Mouse (Mus musculus) MEL-GATA-1-ER (cell line): ENCODE measurements around the gene Dbp.

ENCODE experiments used
- DNase-seq: peaks from one replicate; pipeline ENCODE4 v3.0.0-alpha.2; 2012; ENCODE audit warnings: low read depth; ENCODE audit errors: extremely low read depth

The Dbp gene

GRCm38 (mm10) chr7:45723781-45724180 lies 18.9 kb downstream of the Dbp start:
- DNase-seq = no peak

- DNase-seq = no peak
These were observed 20.3 kb downstream of the Dbp start for GRCm38 (mm10) chr7:45725151-45725550.

- no peak for DNase-seq
These were observed 20.8 kb downstream of the Dbp start, which contains the start of gene Spaca4 for GRCm38 (mm10) chr7:45725713-45726112. Gene Spaca4 (minus strand): TSS chr7:45725813.

GRCm38 (mm10) chr7:45726419-45726818 lies 21.5 kb downstream of the Dbp start:
- no peak for DNase-seq

GRCm38 (mm10) chr7:45727625-45728024 lies 22.7 kb downstream of the Dbp start:
- no peak for DNase-seq

DNA sequence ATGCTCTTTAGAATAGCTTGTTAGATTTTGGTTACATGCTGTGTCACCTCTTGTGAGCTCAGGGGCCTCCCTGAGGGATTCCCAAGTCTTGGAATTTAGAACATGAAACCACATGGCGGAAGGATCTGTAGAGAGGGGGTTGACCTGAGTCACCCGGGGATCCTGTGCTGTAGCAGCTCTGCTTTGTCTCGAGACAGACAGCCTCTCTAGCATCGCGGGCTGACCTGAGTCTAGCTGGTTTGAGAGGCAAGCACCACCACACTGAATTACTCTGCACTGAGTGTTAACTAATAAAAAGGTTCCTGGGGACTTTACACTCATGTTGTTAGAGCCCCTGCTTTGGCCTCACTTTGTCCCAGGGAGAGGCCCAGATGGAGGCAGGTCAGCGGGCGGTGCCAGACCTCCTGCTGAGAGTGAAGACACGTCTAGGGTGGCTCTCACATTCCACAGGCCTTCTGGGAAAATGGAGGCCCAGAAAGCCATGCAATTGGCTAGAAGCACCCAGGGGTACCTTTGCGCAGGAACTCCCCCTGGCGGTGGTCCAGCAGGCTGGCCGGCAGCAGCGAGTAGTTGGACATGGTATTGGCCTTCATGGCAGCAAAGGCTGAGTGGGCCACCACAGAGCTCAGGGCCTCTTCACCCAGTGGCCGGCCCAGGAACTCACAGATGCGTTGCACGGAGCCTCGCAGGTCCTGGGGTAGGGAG lies 26.0 kb downstream of the Dbp start:
- no peak for DNase-seq

DNA sequence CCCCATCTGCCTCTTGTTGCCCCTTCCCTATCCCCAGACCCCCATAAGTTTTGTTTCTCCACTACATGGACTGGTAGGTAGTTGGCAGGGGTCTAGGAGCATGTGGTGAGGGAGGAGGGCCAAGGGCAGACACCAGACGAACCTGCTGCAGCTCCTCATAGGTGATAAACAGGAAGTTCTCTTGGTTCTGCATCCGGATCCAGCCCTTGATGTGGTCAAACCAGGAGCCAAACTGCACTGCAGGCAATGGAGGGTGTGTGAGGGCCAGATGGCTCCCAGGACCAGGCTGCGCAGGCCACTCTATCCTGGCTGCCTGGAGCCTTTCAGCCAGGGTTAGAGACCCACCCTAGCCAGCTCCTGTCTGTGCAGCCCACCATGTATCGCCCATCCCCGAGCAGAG lies 28.6 kb downstream of the Dbp start:
- no peak for DNase-seq

DNA sequence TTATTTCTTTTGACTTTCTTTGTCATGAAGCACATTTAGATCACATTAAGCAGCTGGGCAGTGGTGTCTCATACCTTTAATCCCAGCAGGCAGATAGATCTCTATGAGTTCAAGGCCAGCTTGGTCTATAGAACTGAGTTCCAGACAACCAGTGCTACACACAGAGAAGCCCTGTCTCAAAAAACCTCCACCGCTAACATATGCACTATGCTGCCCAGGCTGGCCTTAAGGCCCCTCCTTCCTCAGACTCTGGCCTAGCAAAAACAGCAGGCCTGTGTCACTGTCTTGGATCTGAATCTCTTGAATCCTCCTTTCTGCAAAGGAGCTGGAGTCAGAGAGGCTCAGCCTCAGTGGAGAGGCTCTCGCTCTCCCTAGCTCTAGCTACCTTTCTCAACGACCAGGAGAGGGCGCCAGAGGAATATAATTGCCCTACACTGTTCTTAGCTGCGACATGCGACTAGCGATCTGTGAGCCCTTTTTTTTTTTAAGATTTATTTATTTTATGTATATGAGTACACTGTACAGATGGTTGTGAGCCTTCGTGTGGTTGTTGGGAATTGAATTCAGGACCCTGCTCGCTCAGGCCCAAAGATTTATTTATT lies 34.4 kb downstream of the Dbp start:
- peak; percentile 57 for DNase-seq

- peak; percentile 39 for DNase-seq
These were observed 34.9 kb downstream of the Dbp start for GRCm38 (mm10) chr7:45739820-45740219.

- DNase-seq = peak; percentile 30
These were observed 36.4 kb downstream of the Dbp start for GRCm38 (mm10) chr7:45741308-45741707.

DNA sequence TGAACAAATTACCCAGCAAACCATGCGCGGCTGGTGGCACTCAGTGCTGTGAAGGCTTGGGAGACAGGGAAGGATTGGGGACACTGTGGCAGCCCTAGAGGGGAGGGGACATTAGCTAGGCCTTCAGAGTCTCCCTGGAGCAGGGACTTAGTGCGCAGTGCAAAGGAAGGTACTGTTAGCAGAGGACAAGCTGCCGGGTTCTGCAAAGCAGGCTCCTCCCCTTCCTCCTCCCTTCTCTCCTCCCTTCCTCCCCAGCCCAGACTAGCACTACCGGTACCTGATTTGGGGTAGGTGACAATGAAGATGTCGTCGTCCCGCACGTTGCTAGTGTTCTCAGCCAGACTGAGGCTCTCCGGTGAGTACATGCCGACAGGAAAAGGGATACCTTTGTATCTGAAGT lies 36.9 kb downstream of the Dbp start:
- no peak for DNase-seq

DNA sequence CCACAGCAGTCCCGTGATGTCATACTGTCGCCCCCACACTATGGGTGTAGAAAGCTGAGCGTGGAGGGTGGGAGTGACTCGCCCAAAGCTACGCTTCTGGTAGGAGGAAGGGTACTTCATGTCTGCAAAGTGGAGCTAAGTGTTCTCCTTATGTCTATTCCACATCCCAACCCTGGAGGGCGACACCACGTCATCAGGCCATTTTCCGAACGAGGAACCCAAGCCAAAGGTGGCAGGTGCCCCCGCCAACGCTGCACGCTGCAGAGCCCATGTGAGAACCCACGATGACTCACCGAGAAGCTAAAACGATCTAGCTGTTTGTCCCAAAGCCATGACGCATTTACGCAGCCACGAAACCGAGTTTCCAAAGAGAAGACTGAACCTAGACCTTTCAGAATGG lies 37.5 kb downstream of the Dbp start:
- no peak for DNase-seq

DNA sequence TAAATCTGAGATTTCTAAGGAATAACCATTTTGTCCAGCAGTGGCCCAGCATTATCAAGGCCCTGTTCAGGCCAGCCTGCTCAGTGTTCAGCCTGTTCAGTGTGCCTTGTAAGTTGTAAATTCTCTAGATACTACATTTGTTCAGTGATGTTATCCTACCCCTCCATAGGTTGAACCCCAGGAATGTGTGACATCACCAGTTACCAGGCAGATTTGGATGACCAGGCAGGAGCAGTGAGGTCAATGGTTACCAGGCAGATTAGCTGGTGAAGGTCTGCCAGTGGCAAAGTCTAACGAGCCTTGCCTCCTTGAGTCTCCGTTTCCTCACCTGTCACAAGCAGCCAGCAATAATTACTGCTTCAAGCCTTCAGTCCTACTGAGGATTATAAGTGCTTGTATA lies 39.5 kb downstream of the Dbp start:
- DNase-seq = peak; percentile 49

GRCm38 (mm10) chr7:45746518-45746917 lies 41.6 kb downstream of the Dbp start:
- no peak for DNase-seq

- no peak for DNase-seq
These were observed 42.6 kb downstream of the Dbp start for GRCm38 (mm10) chr7:45747450-45747849.

GRCm38 (mm10) chr7:45748110-45748509 lies 43.2 kb downstream of the Dbp start:
- DNase-seq = no peak

DNA sequence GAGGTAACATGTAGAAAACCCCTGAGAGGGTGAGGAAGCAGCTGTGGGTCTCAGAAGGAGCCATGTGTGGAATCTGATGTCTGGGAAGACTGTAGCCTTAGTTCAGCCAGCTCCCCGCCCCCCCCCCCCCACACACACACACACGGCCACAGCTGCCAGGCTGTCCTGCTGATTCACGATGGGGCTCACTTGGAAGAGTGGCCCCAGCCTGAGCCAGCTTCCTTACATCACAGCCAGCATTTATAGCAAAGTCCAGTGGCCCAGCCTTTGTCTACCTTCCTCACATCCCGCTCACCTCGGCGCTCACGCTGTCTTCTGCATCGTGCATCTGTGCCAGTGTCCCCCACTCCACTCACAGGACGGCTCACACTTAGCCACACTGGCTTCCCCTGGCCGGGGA lies 44.5 kb downstream of the Dbp start:
- no peak for DNase-seq

GRCm38 (mm10) chr7:45750162-45750561 lies 45.3 kb downstream of the Dbp start:
- DNase-seq = no peak

GRCm38 (mm10) chr7:45755703-45756102 lies 50.8 kb downstream of the Dbp start:
- DNase-seq = no peak

- no peak for DNase-seq
These were observed 54.5 kb downstream of the Dbp start for GRCm38 (mm10) chr7:45759400-45759799.
